Mouse (Mus musculus) bone marrow, adult 2 months (tissue): Measurements from ENCODE around the gene Olfr654. TPM values are rescaled to one million over a fixed set of nuclear protein-coding genes. Genes with fewer than 3 reads are reported as not detected.

Source experiments
- H3K27ac ChIP-seq: fragments of 200-500 bp; 2 replicates; pipeline ENCODE4 v1.5.1; 2012; ENCODE audit warnings: low read depth, mild to moderate bottlenecking, control low read depth, inconsistent platforms, low read length; ENCODE audit not compliant: control insufficient read depth, poor library complexity, insufficient read depth
- H3K4me1 ChIP-seq: fragments of 200-500 bp; 2 replicates; pipeline ENCODE4 v1.6.1; 2011; ENCODE audit warnings: low read length; ENCODE audit not compliant: control insufficient read depth, insufficient read depth
- H3K4me3 ChIP-seq: fragments of 200-500 bp; replicated peaks from 2 replicates; pipeline ENCODE3; 2011; ENCODE audit warnings: mild to moderate bottlenecking, low read depth, low read length, control low read depth; ENCODE audit not compliant: control insufficient read depth
- CTCF ChIP-seq: fragments of 200-500 bp; IDR thresholded peaks from 2 replicates; pipeline ENCODE4 v1.5.1; 2011; ENCODE audit warnings: low read length, control low read depth; ENCODE audit not compliant: control insufficient read depth, insufficient read depth
- POLR2A ChIP-seq: fragments of 200-500 bp; IDR thresholded peaks from 2 replicates; pipeline ENCODE4 v1.6.1; 2011; ENCODE audit warnings: low read depth, mild to moderate bottlenecking, control low read depth, low read length, borderline replicate concordance; ENCODE audit not compliant: control insufficient read depth
- WGBS: fragments of 180-500 bp; shearing (Covaris S2); methylation state at CpG from one replicate; pipeline ENCODE4 v1.1.7; 2018; 5-methylcytosine and 5-hydroxymethylcytosine counted together
- polyA plus RNA-seq: library from polyadenylated mRNA; stranded (reverse); fragments of >200 nt; gene quantifications from 2 replicates; pipeline ENCODE4 v1.2.4, GENCODE M21; 2011; ENCODE audit warnings: low replicate concordance; ENCODE audit not compliant: missing spikeins, insufficient read depth, insufficient read length

The Olfr654 gene
- polyA plus RNA-seq = not detected in 2 replicates

DNA sequence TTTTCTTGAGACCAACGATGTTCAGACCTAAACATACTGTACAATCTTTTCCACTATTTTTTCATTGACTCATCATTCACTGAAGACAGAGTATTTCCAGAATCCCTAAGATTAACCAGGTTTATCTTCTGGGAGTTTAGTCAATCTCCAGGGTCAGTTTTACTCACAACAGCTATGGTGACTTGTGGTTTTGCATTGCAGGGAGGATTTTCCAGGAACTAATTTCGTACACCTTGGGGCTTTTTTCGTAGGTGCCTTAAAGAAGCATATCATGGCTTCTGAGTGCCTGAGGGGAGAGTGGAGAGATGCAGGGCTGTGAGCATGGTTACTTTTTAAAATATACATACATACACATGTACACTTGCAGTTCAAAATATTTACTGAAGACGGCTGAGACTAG is at the start of gene Olfr654:
Olfr654 (plus strand) TSS at position 301 of the 400 bp plus-strand sequence.
- WGBS = 77% methylated on average over 4 of the region's 4 CpGs
- Histone ChIP-seq H3K27ac (no peak within 1 kb of the TSS), H3K4me3 (no peak within 1 kb of the TSS), H3K4me1 (no peaks in the 10 kb centered on the region)
- TF ChIP-seq POLR2A (no peak), CTCF (no peak)

DNA sequence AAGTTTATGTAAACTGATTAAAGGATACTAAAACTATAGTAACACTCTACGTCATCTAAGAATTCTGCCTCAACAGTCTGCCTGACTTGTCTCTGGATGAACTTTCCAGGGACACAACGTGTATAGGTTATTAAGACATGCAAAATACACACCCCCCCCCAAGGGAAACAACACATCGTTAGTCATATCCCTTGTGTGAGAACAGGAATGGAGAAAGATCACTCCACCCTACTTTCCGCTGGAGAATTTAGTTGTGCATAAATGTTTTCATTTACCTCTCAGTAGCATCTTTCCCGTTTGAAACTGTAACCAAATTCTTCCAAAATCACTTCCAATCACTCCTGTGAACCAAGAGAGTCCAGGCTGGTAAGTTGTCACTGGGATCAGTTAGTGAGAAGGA is 37.0 kb upstream of the Olfr654 start, which contains the start of gene Olfr651:
Olfr651 (plus strand) TSS at position 301 of the 400 bp plus-strand sequence.
- no peak for TF ChIP-seq CTCF
- TF ChIP-seq POLR2A = no peak
- H3K27ac ChIP-seq = no peak within 1 kb of the TSS
- WGBS = 76% methylated on average over 5 of the region's 5 CpGs
- H3K4me3 ChIP-seq = no peak within 1 kb of the TSS
- no peaks in the 10 kb centered on the region for H3K4me1 ChIP-seq

DNA sequence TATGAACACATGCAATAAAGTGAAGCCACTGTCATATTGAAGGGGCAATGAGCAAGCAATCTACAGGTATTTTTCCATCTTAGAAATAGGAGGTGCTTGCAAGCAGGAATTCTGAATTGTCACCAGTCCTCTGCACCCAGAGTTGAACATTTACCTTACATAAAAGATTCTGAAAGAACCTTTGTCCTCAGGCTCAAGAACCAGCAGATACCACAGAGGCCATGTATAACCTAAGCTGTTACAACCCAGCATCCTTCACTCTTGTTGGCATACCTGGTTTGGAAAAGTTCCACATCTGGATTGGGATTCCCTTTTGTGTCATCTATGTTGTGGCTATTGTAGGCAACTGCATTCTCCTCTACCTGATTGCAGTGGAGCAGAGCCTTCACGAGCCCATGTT is 34.1 kb upstream of the Olfr654 start:
- 64% methylated on average over 1 of the region's 1 CpGs for WGBS
- no peak overlapping the region for H3K27ac ChIP-seq

DNA sequence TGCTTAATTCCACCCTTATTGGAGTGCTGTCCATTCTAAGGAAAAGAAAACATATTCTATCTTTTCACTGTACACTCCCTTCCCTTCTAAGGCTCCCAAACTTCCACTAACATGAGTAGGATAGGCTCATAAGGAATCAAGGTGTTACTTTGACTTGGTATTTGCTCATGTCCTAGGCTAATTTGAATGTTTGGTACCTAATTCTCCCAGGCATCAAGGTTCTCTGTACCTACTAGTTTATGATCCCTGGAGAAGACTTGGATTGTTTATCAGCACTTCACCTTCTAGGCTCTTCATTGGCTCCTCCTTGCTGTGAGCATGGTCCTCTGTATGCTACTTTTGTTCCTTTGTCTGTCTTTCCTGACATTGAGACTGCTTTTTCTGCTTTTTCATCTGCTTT is 26.2 kb upstream of the Olfr654 start, which contains the start of gene Olfr652:
Olfr652 (plus strand) TSS at position 301 of the 400 bp plus-strand sequence.
- Histone ChIP-seq H3K4me3 (no peak within 1 kb of the TSS), H3K4me1 (no peaks in the 10 kb centered on the region), H3K27ac (no peak within 1 kb of the TSS)
- TF ChIP-seq CTCF = no peak
- no peak for TF ChIP-seq POLR2A

More for the DNA sequence above, 34.1 kb upstream of the Olfr654 start:
- no peak overlapping the region for H3K4me3 ChIP-seq
- no peaks in the 10 kb centered on the region for H3K4me1 ChIP-seq
- TF ChIP-seq CTCF (no peak), POLR2A (no peak)

DNA sequence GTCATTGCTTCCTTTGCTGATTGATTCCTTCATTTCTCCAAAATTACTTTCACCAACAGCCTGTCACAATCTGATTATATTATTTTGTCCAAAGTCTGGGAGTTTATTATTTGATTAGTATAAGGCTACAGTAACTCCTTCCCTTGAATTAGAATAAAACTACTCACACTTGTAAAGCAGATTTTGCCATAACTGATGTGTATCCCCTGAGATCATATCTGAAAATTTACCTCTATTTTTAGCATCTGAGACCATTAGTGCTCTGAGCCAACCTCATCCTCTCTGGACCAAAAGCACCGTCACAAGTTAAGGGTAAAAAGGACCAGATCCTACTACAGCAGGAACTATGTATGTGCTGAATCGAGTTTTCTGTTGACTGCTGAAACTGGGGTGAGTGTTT is 9.8 kb upstream of the Olfr654 start, which contains the start of gene Olfr653:
Olfr653 (plus strand) TSS at position 301 of the 400 bp plus-strand sequence.
- H3K4me3 ChIP-seq = no peak within 1 kb of the TSS
- H3K27ac ChIP-seq = no peak within 1 kb of the TSS
- 51% methylated on average over 2 of the region's 2 CpGs for WGBS
- no peaks in the 10 kb centered on the region for H3K4me1 ChIP-seq
- no peak for TF ChIP-seq POLR2A
- no peak for TF ChIP-seq CTCF

DNA sequence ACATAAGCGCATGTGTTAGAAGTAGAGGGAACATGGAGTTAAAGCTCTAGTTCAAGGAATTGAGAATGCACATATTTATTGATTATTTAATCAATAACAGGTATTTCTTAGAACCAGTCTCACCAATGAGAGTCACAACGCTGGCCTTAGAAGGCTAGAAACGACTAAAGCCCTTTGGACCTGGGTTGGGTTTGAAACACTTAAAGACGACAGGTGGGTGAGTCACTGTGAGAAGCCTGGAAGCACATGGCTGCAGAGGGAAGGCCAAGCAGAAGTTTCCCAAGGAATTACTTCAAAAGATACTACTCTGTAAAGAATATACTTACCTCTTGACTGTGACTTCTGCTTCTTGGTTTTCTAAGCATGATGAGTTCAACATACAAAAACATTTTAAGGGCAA is 6.0 kb upstream of the Olfr654 start:
- Histone ChIP-seq H3K4me1 (no peaks in the 10 kb centered on the region), H3K27ac (no peak overlapping the region), H3K4me3 (no peak overlapping the region)
- 80% methylated on average over 4 of the region's 4 CpGs for WGBS
- no peak for TF ChIP-seq POLR2A
- TF ChIP-seq CTCF = no peak

DNA sequence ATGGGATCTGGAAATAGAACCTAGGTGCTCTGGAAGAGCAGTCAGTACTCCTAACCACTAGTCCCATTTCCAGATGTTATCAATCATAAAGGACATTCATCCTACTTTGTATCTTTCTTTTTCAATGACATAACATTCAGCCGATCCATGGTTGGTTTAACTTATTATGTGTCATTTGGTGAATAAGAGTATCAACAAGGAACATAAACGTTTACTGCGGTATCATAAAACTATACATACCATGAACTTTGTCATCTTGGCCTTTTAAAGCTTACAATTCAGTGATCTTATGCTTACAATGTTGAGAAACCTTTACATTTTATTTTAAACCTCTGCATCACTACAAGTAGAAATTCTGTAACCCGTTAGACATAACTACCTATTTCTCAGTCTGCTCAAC is 5.4 kb upstream of the Olfr654 start:
- no peak overlapping the region for H3K4me3 ChIP-seq
- no peaks in the 10 kb centered on the region for H3K4me1 ChIP-seq
- WGBS = 82% methylated on average over 4 of the region's 4 CpGs
- TF ChIP-seq POLR2A = no peak
- no peak for TF ChIP-seq CTCF
- no peak overlapping the region for H3K27ac ChIP-seq

DNA sequence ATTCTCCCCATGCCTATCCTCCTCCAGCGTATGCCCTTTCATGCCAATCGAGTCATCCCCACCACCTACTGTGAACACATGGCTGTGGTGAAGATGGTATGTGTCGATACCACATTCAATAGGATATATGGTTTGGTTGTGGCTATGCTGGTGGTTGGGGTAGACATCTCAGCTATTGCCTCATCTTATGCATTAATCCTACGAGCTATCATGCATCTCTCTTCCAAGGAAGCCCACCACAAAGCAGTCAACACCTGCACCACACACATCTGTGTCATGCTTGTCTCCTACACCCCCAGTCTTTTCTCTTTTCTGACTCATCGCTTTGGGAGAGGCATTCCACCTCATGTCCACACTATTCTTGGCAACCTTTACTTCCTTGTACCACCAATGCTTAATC is 1.4 kb downstream of the Olfr654 start:
- no peak overlapping the region for H3K27ac ChIP-seq
- no peaks in the 10 kb centered on the region for H3K4me1 ChIP-seq
- H3K4me3 ChIP-seq = no peak overlapping the region
- 68% methylated on average over 5 of the region's 5 CpGs for WGBS
- TF ChIP-seq POLR2A (no peak), CTCF (no peak)

DNA sequence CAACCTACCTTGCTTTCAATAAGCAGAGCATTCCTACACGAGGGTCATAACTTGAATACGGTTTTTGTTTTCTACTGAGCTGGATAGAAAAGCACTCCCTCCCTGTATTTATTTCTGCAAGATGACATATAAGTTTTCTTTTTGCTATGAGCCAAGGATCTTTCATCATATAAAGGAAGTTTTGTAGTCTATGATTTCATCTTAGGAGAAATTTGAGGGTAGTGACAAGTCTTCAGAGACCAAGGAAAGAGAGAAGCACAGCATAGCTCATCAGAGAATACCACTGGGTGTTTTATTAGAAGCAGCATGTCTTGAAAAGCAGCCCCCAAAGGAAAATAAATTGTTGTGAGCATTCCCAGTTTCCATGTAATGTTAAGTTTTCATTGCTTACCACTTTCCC is 14.9 kb downstream of the Olfr654 start, which contains the start of gene Olfr655:
Olfr655 (minus strand) TSS at position 101 of the 400 bp plus-strand sequence.
- no peak within 1 kb of the TSS for H3K27ac ChIP-seq
- no peaks in the 10 kb centered on the region for H3K4me1 ChIP-seq
- WGBS = 79% methylated on average over 2 of the region's 2 CpGs
- no peak within 1 kb of the TSS for H3K4me3 ChIP-seq
- TF ChIP-seq CTCF = no peak
- no peak for TF ChIP-seq POLR2A
